Mouse (Mus musculus): ENCODE results near the gene Cenps.

DNA sequence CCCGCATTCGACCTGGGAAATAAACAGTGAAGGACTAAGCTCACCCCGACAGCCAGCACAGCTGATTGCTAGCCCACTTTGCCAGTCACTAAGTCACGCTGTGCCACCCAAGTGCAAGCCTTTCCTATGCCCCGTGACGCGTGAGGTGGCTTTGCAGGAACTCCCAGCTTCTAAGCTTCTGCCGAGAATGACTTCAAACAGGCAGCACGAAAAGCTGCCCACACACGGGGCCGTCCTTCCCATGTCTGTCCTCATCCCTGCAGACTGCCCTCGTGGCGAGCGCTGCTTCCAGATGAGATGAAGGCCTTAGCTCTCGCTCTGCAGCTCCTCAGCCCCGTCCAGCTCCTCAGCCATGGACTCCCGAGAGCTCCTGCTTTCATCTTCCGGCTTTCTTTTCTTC is 9.0 kb downstream of the Cenps start:
- TF ChIP-seq POLR2A (IDR thresholded peaks at IDR 0.05; ENCODE audit: extremely low read depth, insufficient read depth, low read length) (no peak), CTCF (IDR thresholded peaks at IDR 0.05; ENCODE audit: extremely low read depth, insufficient read depth, low read length) (no peak)
